Mouse (Mus musculus) heart, postnatal 4 days (tissue): ENCODE measurements at regions not wholly inside any gene's neighbourhood (a gene's known extent, or its start where the extent isn't known, plus 50 kb on each side); places are given as distances from the start of the nearest gene placed in this dataset.
A peak's percentile ranks its signal among the peaks of the same experiment; 100 is the strongest.

Source experiments
- DNase-seq: peaks from one replicate; pipeline ENCODE4 v3.0.0; 2021

DNA sequence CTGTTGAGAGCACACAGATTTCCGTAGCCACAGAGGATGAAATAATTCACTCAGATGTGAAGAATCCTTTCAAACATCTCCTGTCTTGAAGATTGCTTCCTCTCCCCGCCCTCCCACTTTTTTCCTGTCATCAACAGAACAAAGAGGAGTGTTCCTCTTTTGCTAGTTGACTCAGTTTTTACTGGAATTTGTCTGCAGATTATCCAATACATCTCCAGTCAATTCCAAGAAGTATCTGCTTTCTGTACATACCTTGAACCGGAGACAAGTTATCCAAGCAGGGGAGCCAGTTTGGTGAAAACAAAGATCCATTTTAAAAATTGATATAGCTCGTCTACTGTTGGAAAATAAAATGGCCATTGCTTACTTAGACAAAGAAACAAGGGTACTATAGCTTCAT lies 328.5 kb downstream of the Ttll7 start:
- DNase-seq = no peak

DNA sequence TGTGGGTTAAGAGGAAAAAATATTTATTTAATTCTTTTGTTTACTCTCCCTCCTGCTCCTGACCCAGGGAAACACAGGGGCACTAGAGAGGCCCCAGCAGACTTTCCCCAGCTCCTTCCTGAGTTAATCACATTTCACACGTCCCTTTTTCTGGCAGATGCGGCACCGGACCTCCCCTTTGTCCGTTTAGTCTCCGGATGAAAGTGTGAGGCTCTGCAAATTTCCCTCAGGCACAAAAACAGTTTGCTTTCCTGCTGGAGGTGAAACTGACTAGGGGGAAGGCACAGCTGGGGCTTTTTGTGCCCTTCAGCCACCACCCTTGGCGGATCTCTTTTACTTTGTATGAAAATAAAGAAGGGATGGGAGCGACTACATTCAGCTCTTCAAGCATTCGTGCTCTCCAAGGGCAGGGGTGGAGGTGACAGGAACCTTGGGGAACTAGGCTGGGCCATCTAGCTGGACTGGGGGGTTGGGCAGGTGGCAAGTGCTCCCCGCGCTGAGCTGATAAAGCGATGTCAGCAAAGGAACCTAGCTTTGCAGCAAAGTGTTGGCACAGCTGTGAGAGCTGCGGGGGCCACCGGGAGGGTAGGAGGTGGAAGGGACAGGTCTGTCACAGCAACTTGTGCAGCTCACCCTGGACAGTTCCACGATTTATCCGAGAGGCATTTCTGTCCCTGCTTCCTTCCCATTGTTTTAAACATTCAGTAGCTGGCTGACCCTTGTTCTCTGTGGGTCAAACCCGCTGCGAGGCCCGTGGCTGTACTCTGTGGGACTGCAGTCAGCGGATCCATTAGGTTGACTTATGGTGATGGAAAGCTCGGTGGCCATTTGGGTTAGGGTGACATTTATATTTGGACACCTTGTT lies 329.6 kb downstream of the Ttll7 start:
- peak; percentile 47 for DNase-seq

DNA sequence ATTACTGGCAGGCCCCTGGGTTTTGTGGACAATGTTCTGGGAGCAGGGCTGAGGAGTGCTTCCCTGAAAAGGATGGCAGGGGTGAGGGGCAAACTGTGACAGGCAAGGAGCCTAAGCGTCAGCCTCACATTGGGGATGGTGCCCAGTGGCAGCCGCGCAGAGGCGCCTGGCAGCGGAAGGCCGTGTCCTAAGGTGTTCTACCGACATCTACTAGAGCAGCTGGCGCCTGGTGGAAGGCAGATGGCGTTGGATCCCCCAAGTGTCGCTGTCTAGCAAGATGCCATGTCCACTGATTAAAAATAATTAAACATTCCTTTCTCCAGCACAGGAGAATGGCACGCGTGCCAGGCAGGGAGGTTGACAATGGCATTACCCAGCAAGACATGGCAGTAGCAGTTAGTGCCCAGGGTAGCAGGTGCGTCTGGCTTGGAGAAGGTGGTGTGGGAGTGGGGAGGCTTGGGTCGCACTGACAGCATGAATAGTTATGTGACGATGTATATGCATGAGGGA lies 330.3 kb downstream of the Ttll7 start:
- peak; percentile 10 for DNase-seq

DNA sequence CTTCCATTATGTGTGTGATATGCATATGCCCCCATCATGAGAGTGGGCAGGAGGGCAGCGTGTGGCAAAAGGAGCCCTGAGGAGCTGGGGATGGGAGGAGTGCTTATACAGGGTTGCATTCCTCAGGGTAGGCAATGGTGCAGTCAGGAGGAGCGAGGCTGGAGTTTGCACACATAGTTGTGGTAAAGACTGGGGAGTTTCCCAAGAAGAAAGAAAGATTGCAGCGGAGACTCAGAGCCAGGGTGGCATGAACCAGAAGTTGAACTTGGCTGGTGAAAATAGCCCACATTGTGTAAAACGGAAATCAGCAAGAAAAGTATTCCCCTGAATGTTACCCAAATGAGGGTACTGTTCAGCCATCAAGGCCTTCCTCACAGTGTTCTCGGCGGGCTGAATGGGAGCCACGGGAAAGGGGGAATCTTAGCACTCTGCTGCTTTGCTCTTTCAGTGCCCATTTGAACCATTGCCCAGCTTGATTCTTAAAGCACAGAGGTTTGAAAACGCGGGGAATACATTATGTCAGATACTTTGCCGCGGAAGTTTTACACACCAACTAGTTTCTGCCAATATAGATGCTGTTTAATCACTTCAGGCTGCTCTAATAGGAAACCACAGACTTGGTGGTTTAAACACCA lies 331.6 kb downstream of the Ttll7 start:
- no peak for DNase-seq

DNA sequence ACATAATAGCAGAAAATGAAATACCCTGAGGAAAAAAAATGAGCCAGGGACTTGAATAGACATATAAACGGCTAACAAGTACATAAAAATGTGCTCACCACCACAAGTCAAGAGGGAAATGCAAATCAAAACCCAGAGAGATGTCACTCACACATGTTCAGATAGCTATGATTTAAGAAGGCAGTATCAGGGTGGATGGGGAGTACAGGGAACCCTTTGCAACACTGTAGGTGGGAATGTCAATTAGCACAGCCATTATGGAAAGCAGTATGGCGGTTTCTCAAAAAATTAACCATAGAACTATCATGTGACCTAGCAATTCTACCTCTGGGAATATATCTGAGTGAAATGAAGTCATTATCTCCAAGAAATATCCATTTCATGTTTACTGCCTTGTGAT lies 337.6 kb downstream of the Ttll7 start:
- DNase-seq = no peak

DNA sequence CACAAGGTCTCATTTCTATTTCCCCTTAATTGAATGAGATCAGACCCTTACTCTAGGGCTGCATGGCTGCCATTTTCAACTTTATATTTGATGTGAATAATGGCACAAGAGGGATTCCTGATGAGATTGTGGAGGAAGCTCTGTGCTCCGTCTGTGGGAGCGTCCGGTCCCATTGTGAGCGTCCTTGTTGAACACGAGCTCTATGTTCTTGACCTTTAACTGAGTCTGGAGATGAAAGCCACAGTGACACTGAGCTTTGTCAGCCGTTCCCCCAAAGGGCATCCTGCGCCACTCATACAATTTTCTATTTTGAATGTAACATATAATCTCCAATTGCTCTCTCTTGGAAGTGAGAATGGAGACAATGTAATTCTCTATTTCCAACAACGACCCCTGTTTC lies 344.5 kb downstream of the Ttll7 start:
- no peak for DNase-seq

DNA sequence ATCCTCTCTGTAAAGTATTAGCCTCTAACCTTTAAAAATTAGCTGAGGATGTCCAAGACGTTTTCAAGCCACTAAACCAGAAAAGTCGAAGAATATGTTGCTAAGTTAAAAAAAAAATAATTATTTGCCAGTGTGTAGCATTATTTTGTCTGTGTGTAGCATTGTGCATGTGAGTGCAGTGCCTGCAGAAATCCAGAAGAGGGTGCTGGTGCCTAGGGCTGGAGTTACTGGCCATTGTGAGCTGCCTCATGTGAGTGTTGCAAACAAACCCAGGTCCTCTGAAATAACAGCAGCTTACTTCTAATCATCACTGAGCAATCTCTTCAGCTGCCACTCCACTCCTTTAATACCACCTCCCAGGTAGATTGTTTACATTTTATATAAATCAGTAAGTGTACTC lies 345.0 kb downstream of the Ttll7 start:
- no peak for DNase-seq

DNA sequence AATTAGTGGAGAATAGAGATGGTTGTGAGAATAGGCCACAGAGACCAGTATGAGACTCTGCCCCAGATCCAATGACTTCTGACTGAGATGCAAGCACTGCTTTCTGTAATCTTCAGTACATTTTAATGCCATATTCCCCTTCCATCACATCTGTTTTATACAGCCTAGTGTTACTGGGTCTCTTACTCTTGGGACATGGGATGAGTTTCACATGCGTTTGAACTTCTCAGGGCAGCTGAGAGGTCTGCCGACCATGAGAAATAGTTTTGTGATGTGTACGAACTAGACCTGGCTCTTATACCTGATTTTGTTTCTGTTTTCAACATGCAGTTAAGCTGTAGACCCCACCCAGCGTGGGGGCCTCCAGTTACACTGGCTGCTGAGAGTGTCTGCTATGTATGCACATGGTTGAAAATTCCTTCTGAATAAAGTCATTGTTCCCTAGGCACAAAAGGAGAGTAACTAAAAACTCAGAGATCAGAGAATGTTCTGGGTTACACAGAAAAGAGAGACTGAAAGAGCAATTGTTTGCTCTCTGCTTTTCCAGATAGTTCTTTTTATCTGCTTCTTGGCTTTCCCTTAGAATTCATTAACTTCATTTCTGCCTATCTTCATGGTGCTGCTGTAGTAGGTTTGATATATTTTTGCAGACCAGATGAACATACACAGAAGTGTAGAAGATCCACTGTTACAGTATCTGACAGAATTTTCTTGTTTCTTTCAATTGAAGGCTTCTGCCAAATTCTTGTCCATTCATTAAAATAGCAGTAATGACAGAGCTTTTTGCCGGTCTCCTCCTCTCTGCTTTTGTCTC lies 359.2 kb downstream of the Ttll7 start:
- DNase-seq = no peak

DNA sequence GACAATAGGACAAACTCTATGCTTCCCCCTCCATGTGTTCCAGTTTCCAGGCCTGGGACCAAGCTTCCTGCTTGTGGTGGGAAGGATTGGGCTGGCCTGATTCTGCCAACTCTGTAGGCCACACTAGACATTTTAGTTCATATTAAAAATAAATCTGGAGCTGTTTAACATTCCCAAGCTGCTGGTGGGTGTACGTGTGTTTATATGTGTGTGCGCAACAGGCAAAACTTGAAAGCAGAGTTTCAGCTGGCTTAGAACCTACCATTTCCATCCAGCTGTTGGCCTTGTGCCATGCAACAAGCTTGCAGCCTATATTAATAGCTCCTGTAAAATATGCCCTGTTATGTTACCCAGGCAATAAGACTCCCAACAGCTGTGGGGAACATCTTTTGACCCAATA lies 376.5 kb downstream of the Ttll7 start:
- DNase-seq = peak; percentile 35

DNA sequence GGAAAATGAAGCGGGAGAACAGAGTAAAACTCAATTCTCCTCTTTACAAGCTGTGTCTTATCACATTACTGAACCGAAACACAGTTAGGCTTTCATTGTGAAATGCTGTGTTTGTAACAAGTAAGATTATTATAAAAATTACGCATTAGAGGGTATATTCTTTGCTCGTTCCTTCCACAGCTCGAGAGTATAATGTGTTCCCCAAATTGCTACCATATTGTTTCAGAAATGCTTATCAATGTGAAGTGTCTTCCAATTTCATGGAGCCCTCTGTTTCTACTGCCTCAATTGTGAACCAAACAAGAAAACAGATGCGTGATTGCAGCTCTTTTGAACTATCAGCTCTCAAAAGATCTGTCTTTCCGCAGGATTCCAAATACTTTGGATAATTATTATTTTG lies 378.4 kb downstream of the Ttll7 start:
- DNase-seq = no peak

DNA sequence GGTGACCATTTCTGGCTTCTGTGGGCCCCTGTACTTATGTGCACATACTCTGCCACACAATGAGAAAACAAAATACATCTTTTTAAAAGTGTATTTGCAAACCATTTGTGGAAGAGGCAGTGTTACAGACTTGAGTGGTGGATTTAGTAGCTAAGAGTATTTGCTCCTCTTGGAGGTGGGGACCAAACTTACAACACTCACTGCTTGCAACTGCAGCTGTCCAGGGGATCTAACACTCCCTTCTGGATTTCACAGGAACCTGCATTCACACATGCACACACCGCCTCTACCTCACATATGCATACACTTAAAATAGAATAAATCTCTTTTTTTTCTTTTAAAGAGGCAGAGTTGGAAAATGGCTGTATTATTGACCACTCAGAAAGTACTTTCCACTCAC lies 386.2 kb downstream of the Ttll7 start:
- no peak for DNase-seq

DNA sequence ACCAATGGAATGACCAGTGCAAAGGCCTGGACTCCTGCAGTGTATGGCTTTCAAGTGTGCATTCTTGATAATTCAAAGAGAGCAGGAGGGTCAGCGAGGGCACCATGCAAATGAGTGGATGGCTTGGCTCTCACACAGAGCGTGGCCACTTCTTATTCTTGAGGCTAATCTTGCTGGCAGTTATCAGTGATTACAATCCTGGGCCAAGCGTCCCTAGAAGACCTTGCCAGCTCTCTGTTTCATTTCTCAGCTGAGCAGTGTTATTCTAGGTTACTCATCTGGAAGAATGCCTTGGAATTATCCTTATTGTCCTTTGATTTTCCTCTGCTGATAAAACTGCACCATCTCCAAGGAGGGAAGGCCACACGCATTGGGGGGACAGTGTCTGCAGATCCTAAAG lies 388.5 kb downstream of the Ttll7 start:
- no peak for DNase-seq

DNA sequence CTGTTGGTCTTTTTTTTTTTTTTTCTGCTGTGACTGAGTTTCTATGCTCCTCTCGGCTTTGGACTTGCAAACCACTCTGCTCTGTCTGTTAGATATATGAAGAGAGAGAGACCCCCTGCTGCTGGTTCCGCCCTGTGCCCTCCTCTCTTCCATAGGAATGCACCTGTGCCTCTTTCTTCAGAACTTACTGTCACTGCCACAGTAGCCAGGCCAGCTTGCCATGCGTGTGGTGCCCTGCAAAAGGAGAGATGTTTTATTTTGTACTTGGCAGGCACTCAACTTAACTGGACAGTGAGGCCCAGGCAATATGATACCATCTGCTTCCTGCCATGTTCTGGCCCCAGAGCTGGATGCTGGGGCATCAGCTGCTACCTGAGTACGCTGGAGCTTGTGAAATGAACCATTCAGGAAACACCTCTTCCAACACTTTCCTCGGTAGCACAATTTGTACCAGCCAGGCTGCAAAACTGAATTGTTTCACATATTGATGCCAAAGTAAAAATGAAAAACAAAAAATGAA lies 392.8 kb downstream of the Ttll7 start:
- no peak for DNase-seq

DNA sequence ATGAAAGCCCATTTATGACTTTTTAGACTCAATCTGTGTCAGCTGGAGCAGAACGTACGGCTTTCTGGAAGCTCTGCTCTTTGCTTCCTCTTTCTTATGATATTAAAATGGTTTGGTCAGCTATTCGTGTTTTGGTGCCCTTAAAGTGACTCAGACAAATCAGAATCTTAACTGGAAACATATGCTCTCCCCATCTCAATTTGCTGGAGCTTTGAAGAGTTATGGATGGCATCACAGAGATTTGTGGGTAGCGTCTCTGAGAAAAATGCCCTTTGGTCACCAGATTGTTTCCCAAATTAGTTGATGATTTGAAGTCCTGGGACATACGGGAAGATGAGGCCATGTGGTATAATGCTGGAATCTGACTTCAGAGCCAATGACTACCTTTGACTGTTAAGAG lies 394.0 kb downstream of the Ttll7 start:
- no peak for DNase-seq

DNA sequence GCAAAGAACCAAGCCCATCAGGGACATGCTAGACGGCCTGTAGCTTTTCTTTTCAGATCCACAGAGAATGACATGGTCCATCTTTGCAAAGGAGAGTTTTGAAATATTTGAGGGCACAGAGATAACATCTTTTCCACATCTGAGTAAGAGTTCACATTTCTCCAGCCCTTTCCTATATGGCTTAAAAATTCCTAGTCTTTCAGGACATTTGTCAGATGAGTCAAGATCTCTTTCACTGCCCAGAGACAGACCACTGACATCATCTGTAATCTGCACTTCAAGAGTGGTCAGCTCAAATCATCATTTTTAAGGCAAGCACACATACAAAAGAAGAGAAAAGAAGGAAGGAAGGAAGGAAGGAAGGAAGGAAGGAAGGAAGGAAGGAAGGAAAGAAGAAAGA lies 397.3 kb downstream of the Ttll7 start:
- DNase-seq = no peak

DNA sequence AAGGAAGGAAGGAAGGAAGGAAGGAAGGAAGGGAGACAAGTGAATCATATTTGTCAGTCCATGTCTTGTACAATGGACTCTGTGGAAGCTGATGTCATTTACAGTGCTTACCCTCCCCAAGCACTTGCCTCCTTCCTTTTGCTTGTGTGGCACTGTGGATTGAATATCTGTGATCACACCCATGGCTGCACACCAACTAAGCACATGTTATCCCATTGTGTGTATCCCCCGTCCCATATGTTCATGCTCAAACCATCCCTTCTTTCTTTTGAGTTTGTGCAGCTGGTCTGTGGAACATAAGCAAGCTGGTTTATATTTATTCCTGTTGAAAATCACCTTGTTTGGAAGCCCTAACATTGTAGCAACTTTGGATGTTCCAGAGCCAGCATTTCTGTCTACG lies 397.7 kb downstream of the Ttll7 start:
- DNase-seq = no peak

DNA sequence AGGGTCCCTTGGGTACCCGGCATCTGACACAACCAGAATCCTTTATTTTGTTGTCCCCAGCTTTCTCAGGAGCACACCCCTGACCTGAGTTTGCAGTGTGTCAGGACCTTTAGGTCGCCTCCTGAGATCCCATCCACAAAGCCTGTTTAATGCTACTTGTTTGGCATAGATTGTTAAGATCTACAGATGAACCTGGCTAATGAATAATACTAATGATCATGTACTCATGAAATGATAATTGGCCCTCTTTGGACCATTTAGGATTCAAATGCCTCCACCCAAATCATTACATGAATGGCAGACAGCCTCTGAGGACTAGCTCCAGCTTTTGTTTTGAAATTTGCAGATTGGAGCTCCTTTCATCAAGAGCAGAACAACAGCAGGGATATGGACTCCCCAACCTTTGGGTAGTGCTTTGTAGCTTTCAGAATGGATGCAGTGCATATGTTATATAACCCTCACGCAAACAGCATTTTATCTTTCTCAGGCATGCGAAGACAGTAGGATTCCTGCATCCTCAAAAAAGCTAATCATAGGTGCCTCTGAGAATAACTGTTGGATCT lies 400.1 kb downstream of the Ttll7 start:
- DNase-seq = no peak

DNA sequence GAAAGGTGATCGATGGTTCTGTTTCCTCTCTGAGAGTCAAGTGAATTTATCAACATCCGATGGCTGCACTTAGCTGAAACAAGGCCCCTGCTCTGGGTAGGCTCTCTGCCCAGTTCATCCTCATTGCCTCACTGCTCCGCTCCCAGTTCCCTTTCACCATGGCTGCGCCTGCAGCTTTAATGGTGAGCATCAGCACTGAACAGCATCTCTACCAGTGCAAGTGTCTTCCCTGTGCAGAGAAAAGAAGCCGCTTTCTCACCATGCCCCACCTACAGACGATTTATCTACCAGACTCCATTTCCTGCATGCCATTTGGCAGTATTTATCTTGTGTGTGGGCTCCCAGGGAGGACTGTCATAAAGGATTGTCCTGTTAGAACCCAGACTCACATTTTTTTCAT lies 400.6 kb downstream of the Ttll7 start:
- no peak for DNase-seq

DNA sequence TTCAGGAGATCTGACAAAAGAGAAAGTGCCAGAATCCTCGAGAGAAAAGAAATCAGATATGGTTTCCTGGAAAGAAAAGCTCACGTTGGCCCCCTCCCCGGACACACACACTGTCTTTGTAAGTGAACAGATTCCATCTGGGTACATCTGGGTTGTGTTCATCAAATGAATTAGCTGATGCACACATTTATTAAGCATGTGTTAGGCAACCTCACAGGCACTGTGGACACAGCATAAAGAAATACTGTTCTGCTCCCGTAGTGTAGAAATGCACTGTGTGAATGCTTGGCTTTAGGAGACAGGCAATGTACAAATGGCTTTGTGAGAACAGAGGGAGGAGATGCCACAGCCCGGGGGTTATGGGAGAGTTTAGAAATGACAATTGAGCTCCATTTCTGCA lies 402.3 kb downstream of the Ttll7 start:
- DNase-seq = no peak

DNA sequence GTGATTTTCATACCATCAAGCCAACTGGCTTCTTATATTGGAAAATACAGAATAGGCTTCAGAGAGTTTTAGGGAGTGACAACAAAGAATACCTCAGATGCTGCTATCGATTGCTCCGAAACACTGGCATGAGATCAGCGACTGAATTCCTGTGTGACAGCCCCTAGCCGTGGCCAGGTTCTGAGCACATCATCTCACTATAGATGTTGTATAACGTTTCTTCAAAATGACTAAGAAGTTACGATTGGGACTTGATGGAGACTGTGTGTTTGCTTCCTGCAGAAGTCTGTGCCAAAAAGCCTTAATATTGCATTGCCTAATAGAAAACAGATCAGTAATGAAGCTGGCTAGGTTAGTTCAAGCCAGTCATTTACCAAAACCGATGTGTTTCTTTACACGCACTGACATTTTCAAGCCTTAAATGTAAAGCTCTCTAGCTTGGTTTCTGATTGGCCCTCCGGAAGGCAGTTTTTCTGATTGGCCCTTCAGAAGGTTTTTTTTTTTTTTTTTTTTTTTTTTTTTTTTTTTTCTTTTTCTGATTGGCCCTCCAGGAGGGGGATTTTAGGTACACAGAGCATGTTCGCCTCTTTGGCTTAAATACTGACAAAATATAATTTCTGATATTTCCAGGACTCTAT lies 408.9 kb downstream of the Ttll7 start:
- DNase-seq = no peak

DNA sequence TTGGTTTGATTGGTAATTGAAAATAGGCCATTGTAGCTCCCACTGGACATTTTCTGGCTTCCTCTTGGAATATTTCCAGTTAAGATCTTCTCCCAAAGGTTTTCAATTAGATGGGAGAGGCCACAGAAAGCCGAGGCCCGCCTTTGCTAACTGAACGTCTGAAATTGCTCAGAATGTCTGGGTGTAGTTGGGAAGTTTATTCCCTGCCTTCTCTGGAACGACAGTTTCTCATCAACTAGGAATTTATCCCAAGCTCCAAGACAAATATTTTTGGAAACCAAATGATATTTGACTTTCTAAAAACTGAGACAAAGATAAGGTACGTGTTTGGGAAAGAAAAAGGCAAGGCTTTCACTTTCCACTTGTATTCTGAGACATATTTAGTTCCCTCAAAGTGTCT lies 414.4 kb downstream of the Ttll7 start:
- peak; percentile 21 for DNase-seq

DNA sequence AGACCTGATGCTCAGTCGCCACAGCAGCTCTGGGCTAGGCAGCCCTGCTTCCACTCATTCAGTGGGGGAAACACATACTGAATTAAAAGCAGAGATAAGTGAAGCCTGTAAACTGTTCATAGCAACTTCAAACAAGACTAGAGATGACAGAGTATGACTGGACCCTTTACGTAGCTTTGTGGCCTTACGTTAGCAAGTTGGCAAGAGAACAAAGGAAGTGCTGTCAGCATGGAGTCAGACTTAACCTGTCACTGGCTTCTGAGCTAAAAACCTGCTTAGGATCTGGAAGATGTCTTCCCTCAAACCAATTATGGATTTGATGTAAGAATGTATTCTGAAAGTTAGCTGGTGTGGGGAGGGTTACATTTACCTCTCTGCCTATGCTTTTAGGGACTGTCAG lies 421.3 kb downstream of the Ttll7 start:
- no peak for DNase-seq
